Mouse (Mus musculus) CH12.LX (cell line): ENCODE results near the gene Cnfn. TPM values are rescaled to one million over a fixed set of nuclear protein-coding genes. Genes with fewer than 3 reads are reported as not detected.
"Not testable (repeated sequence)": the region's sequence is repeated elsewhere in the genome, so short reads cannot be mapped to it uniquely, and the experiment has no call there.

Source experiments
- DNase-seq: peaks from one replicate; pipeline ENCODE4 v3.0.0-alpha.2; 2013; ENCODE audit errors: extremely low read depth
- H3K27ac ChIP-seq: 2 replicates; pipeline ENCODE4 v1.5.1; 2012; ENCODE audit warnings: low read depth, mild to moderate bottlenecking, control low read depth, moderate library complexity; ENCODE audit not compliant: insufficient read depth
- H3K27me3 ChIP-seq: replicated peaks from 2 replicates; pipeline ENCODE3; 2012; ENCODE audit warnings: inconsistent platforms
- H3K36me3 ChIP-seq, 2 experiments: replicated peaks in 1 of 2; 2 replicates each; pipeline versions ENCODE3 to v1.6.1; 2012; ENCODE audit warnings: inconsistent platforms in 1 of 2, low read length in 1 of 2, mild to moderate bottlenecking in 1 of 2, mixed read lengths in 1 of 2, moderate library complexity in 1 of 2; ENCODE audit not compliant: control insufficient read depth in 1 of 2, insufficient read depth in 1 of 2
- H3K4me1 ChIP-seq, 2 experiments: 2 replicates each; pipeline ENCODE4 v1.6.1; 2012; ENCODE audit warnings: inconsistent platforms in 1 of 2, moderate library complexity in 1 of 2; ENCODE audit not compliant: insufficient read depth in 2 of 2, control insufficient read depth in 1 of 2
- H3K4me2 ChIP-seq: 2 replicates; pipeline ENCODE4 v1.6.1; 2012; ENCODE audit warnings: low read depth, mild to moderate bottlenecking, control low read depth; ENCODE audit not compliant: poor library complexity, insufficient read depth, severe bottlenecking
- H3K4me3 ChIP-seq, 3 experiments: fragments of 150-350 bp in 1 of 3; sonication (generic) in 1 of 3; replicated peaks in 1 of 3; 2 replicates each; pipeline versions ENCODE3 to v1.5.1; 2011 to 2012; ENCODE audit warnings: low read depth in 2 of 3, low read length in 2 of 3, mild to moderate bottlenecking in 2 of 3, moderate library complexity in 2 of 3, control low read depth in 1 of 3, improper control_type of control experiment in 1 of 3, inconsistent platforms in 1 of 3, mixed read lengths in 1 of 3; ENCODE audit not compliant: poor library complexity in 1 of 3
- H3K79me2 ChIP-seq: replicated peaks from 2 replicates; pipeline ENCODE4 v1.6.1; 2012; ENCODE audit warnings: mild to moderate bottlenecking, moderate library complexity; ENCODE audit not compliant: control insufficient read depth, poor library complexity, insufficient read depth, severe bottlenecking; ENCODE audit errors: extremely low read depth
- H3K9ac ChIP-seq: 2 replicates; pipeline ENCODE4 v1.6.1; 2012; ENCODE audit warnings: low read depth, mild to moderate bottlenecking, control low read depth, moderate library complexity; ENCODE audit not compliant: insufficient read depth
- H3K9me3 ChIP-seq: replicated peaks from 2 replicates; pipeline ENCODE3; 2012; ENCODE audit warnings: low read length, inconsistent platforms, mixed read lengths
- BHLHE40 ChIP-seq: IDR thresholded peaks from 2 replicates; pipeline ENCODE4 v1.6.1; 2011; ENCODE audit warnings: mild to moderate bottlenecking, low read depth, low read length, improper control_type of control experiment
- CHD2 ChIP-seq: IDR thresholded peaks from 2 replicates; pipeline ENCODE4 v1.6.1; 2011; ENCODE audit warnings: low read length, improper control_type of control experiment
- E2F4 ChIP-seq: IDR thresholded peaks from 2 replicates; pipeline ENCODE4 v1.6.1; 2011; ENCODE audit warnings: low read depth, low read length, improper control_type of control experiment; ENCODE audit not compliant: insufficient replicate concordance
- ELF1 ChIP-seq: IDR thresholded peaks from 2 replicates; pipeline ENCODE4 v1.6.1; 2014; ENCODE audit warnings: low read depth, mild to moderate bottlenecking, inconsistent platforms, low read length, improper control_type of control experiment
- EP300 ChIP-seq: IDR thresholded peaks from 2 replicates; pipeline ENCODE4 v1.6.1; 2011; ENCODE audit warnings: low read length, improper control_type of control experiment
- ETS1 ChIP-seq: conservative IDR thresholded peaks from 2 replicates; pipeline ENCODE4 v1.6.1; 2012; ENCODE audit warnings: low read depth, mild to moderate bottlenecking, inconsistent platforms, low read length, improper control_type of control experiment, moderate library complexity
- GABPA ChIP-seq: IDR thresholded peaks from 2 replicates; pipeline ENCODE4 v1.6.1; 2012; ENCODE audit warnings: low read depth, low read length, improper control_type of control experiment, inconsistent platforms; ENCODE audit not compliant: insufficient replicate concordance
- JUN ChIP-seq: IDR thresholded peaks from 2 replicates; pipeline ENCODE4 v1.6.1; 2011; ENCODE audit warnings: low read depth, mild to moderate bottlenecking, low read length, improper control_type of control experiment, moderate library complexity; ENCODE audit not compliant: insufficient read depth
- MAFK ChIP-seq: IDR thresholded peaks from 2 replicates; pipeline ENCODE4 v1.6.1; 2011; ENCODE audit warnings: low read length, improper control_type of control experiment; ENCODE audit not compliant: insufficient replicate concordance
- MAX ChIP-seq: IDR thresholded peaks from 2 replicates; pipeline ENCODE4 v1.6.1; 2011; ENCODE audit warnings: low read length, improper control_type of control experiment
- MAZ ChIP-seq: IDR thresholded peaks from 2 replicates; pipeline ENCODE4 v1.6.1; 2012; ENCODE audit warnings: low read depth, mild to moderate bottlenecking, inconsistent platforms, low read length, improper control_type of control experiment, moderate library complexity
- NRF1 ChIP-seq: IDR thresholded peaks from 2 replicates; pipeline ENCODE4 v1.6.1; 2014; ENCODE audit warnings: low read depth, mild to moderate bottlenecking, inconsistent platforms, low read length, improper control_type of control experiment, moderate library complexity
- SMC3 ChIP-seq: IDR thresholded peaks from 2 replicates; pipeline ENCODE4 v1.6.1; 2011; ENCODE audit warnings: low read depth, low read length, improper control_type of control experiment
- TBP ChIP-seq: conservative IDR thresholded peaks from 2 replicates; pipeline ENCODE4 v1.6.1; 2011; ENCODE audit warnings: low read depth, low read length, improper control_type of control experiment
- UBTF ChIP-seq: IDR thresholded peaks from 2 replicates; pipeline ENCODE4 v1.6.1; 2012; ENCODE audit warnings: low read depth, mild to moderate bottlenecking, inconsistent platforms, low read length, improper control_type of control experiment, moderate library complexity
- USF1 ChIP-seq: IDR thresholded peaks from 2 replicates; pipeline ENCODE4 v1.6.1; 2014; ENCODE audit warnings: low read depth, mild to moderate bottlenecking, inconsistent platforms, low read length, improper control_type of control experiment
- ZKSCAN1 ChIP-seq: IDR thresholded peaks from 2 replicates; pipeline ENCODE4 v1.6.1; 2012; ENCODE audit warnings: low read depth, inconsistent platforms, low read length, improper control_type of control experiment, borderline replicate concordance
- ZNF384 ChIP-seq: IDR thresholded peaks from 2 replicates; pipeline ENCODE4 v1.6.1; 2012; ENCODE audit warnings: low read depth, low read length, improper control_type of control experiment, inconsistent platforms
- dilution Hi-C: fragments of 300-500 bp; cut with MboI; formaldehyde crosslinking; loops from 2 replicates; pipeline ENCODE4 v1.14.3; 2020; ENCODE audit warnings: low sequenced_read_pairs; ENCODE audit not compliant: extremely low pct_unique_long_range_greater_than_20kb, extremely low pct_ligation_motif_present
- in situ Hi-C: fragments of 300-500 bp; cut with MboI; formaldehyde crosslinking; loops from 3 replicates; pipeline ENCODE4 v1.14.3; 2019; ENCODE audit warnings: low sequenced_read_pairs, low pct_ligation_motif_present, low pct_unique_long_range_greater_than_20kb, mixed read lengths
- polyA plus RNA-seq: library from polyadenylated mRNA; unstranded; fragments of >175 nt; gene quantifications from 2 replicates; pipeline ENCODE4 v1.2.1, GENCODE M21; 2012; ENCODE audit warnings: low read depth; ENCODE audit not compliant: insufficient read length
- total RNA-seq, 2 experiments: library from RNA; depleted of rRNA; stranded (reverse); fragments of 300-350 nt in 1 of 2; fragments of >200 nt in 1 of 2; gene quantifications; 2 replicates each; pipeline ENCODE4 v1.2.3; 2012 to 2014

Cnfn gene
- total and polyA plus RNA-seq, 3 experiments, result not detected

GRCm38 (mm10) chr7:25326233-25326632 is 43.3 kb downstream of the Cnfn start:
- in situ Hi-C loops (no loop called here), dilution Hi-C loops (no loop called here)
- Histone ChIP-seq H3K36me3 (no peaks in the 10 kb centered on the region), H3K27me3 (peaks cover 17% of the 10 kb centered on the region), H3K9me3 (peaks cover 2% of the 10 kb centered on the region), H3K4me1 (no peaks in the 10 kb centered on the region), H3K4me3 (no peak overlapping the region), H3K4me2 (no peak overlapping the region), H3K79me2 (no peaks in the 10 kb centered on the region), H3K27ac (no peak overlapping the region), H3K9ac (no peak overlapping the region)
- DNase-seq, result no peak
- TF ChIP-seq USF1 (no peak), E2F4 (no peak), BHLHE40 (no peak), EP300 (no peak), JUN (no peak), ELF1 (no peak), ZKSCAN1 (no peak), TBP (no peak), ETS1 (no peak), SMC3 (no peak), MAX (no peak), MAZ (no peak), MAFK (no peak), UBTF (no peak), NRF1 (no peak), ZNF384 (no peak), CHD2 (no peak), GABPA (no peak)

GRCm38 (mm10) chr7:25325431-25325830 is 44.1 kb downstream of the Cnfn start:
- H3K9me3 ChIP-seq, H3K9ac ChIP-seq, H3K27ac ChIP-seq, H3K79me2 ChIP-seq, H3K4me3 ChIP-seq, DNase-seq, dilution Hi-C loops, H3K36me3 ChIP-seq, in situ Hi-C loops, H3K4me1 ChIP-seq, H3K4me2 ChIP-seq: not testable (repeated sequence)
- H3K27me3 ChIP-seq, result peaks cover 17% of the 10 kb centered on the region
